Mouse (Mus musculus) monocyte, adult 5-6 weeks (primary cell): ENCODE data around the gene Acvr1. TPM values are rescaled to one million over a fixed set of nuclear protein-coding genes. Genes with fewer than 3 reads are reported as not detected.

Experiments
- ATAC-seq: fragments of 153-309, 156-312 bp; replicated peaks from 2 replicates; pipeline ENCODE4 v1.8.0; 2017; ENCODE audit warnings: mild to moderate bottlenecking; ENCODE audit not compliant: low TSS enrichment, insufficient number of reproducible peaks, severe bottlenecking, poor library complexity, low FRiP score
- total RNA-seq: library from RNA; stranded (forward); fragments of 200-1000, 200-491, 200-594 nt; gene quantifications from 3 replicates; pipeline ENCODE4 v1.2.3, GENCODE M21; 2017

Gene Acvr1
- total RNA-seq, 1 experiment from 2014 or later = 2.1 TPM

- ATAC-seq = no peak
These were observed 37.6 kb downstream of the Acvr1 start for GRCm38 (mm10) chr2:58529384-58529783.

GRCm38 (mm10) chr2:58527786-58528185 lies 39.2 kb downstream of the Acvr1 start:
- no peak for ATAC-seq

- ATAC-seq = no peak
These were observed 42.6 kb downstream of the Acvr1 start for GRCm38 (mm10) chr2:58524356-58524755.

GRCm38 (mm10) chr2:58523894-58524293 lies 43.1 kb downstream of the Acvr1 start:
- ATAC-seq = no peak

- no peak for ATAC-seq
These were observed 43.9 kb downstream of the Acvr1 start for GRCm38 (mm10) chr2:58523097-58523496.

GRCm38 (mm10) chr2:58521621-58522020 lies 45.3 kb downstream of the Acvr1 start:
- no peak for ATAC-seq

- no peak for ATAC-seq
These were observed 46.2 kb downstream of the Acvr1 start for GRCm38 (mm10) chr2:58520727-58521126.

GRCm38 (mm10) chr2:58518517-58518916 lies 48.4 kb downstream of the Acvr1 start:
- no peak for ATAC-seq

- no peak for ATAC-seq
These were observed 50.0 kb downstream of the Acvr1 start for GRCm38 (mm10) chr2:58516920-58517319.

- no peak for ATAC-seq
These were observed 51.0 kb downstream of the Acvr1 start for GRCm38 (mm10) chr2:58516000-58516399.

- ATAC-seq = no peak
These were observed 52.5 kb downstream of the Acvr1 start for GRCm38 (mm10) chr2:58514489-58514888.

- no peak for ATAC-seq
These were observed 53.7 kb downstream of the Acvr1 start for GRCm38 (mm10) chr2:58513212-58513611.

- ATAC-seq = no peak
These were observed 56.8 kb downstream of the Acvr1 start for GRCm38 (mm10) chr2:58510192-58510591.

GRCm38 (mm10) chr2:58505306-58506090 lies 61.5 kb downstream of the Acvr1 start:
- no peak for ATAC-seq

- no peak for ATAC-seq
These were observed 70.1 kb downstream of the Acvr1 start for GRCm38 (mm10) chr2:58496647-58497410.

- no peak for ATAC-seq
These were observed 71.7 kb downstream of the Acvr1 start for GRCm38 (mm10) chr2:58495271-58495670.

- no peak for ATAC-seq
These were observed 73.0 kb downstream of the Acvr1 start for GRCm38 (mm10) chr2:58493685-58494635.

GRCm38 (mm10) chr2:58489275-58489674 lies 77.7 kb downstream of the Acvr1 start:
- ATAC-seq = no peak

- ATAC-seq = no peak
These were observed 78.6 kb downstream of the Acvr1 start for GRCm38 (mm10) chr2:58488404-58488803.
